Mouse (Mus musculus) megakaryocyte, embryonic 14.5 days (primary cell): ENCODE measurements around the gene Polr2f.

ENCODE experiments used
- FLI1 ChIP-seq: IDR thresholded peaks from 2 replicates; pipeline ENCODE4 v1.6.1; 2012; ENCODE audit warnings: low read length, inconsistent platforms, mixed read lengths
- GATA1 ChIP-seq: IDR thresholded peaks from 3 replicates; pipeline ENCODE4 v1.6.1; 2012; ENCODE audit warnings: mixed read lengths, low read length, inconsistent platforms, borderline replicate concordance

DNA sequence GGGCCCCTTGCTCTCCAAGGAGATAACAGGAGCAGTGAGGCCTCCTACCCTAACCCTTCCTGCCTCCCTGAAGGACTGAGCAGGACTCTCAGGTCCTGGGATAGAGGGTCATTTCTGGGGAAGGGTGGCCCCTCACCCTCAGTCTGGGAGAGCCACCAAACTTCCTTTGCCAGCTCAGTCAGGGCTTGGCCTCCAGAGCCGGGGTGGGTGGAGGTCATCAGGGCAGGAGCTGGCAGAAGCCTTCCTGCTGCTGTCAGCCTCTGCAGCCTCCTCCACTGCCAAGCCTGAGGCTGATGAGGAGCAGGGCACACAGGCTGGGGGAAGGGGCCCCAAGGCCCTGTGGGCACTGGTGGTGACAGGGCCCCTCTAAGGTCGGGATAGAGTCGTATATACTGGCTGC is 14.8 kb downstream of the Polr2f start:
- TF ChIP-seq GATA1 = no peak
- no peak for TF ChIP-seq FLI1
